Mouse (Mus musculus) embryonic facial prominence, embryonic 12.5 days (tissue): ENCODE measurements around the gene Ubqln5. TPM values are rescaled to one million over a fixed set of nuclear protein-coding genes. Genes with fewer than 3 reads are reported as not detected.

Experiments
- ATAC-seq: fragments of 200-750 bp; cut with Nextera tagmentation; 2 replicates; pipeline ENCODE4 v1.8.0; 2017; ENCODE audit not compliant: insufficient number of reproducible peaks, insufficient read depth, low FRiP score, low TSS enrichment
- H3K27ac ChIP-seq: fragments of 300-500 bp; sonication (generic); 2 replicates; pipeline ENCODE4 v1.5.1; 2016; ENCODE audit warnings: mild to moderate bottlenecking
- H3K27me3 ChIP-seq: fragments of 300-500 bp; sonication (generic); 2 replicates; pipeline ENCODE4 v1.6.1; 2016; ENCODE audit warnings: mild to moderate bottlenecking, moderate library complexity
- H3K36me3 ChIP-seq: fragments of 300-500 bp; sonication (generic); 2 replicates; pipeline ENCODE4 v1.6.1; 2016; ENCODE audit warnings: mild to moderate bottlenecking
- H3K4me1 ChIP-seq: fragments of 300-500 bp; sonication (generic); 2 replicates; pipeline ENCODE4 v1.6.1; 2016
- H3K4me2 ChIP-seq: fragments of 300-500 bp; sonication (generic); replicated peaks from 2 replicates; pipeline ENCODE4 v1.6.1; 2016; ENCODE audit warnings: mild to moderate bottlenecking, moderate library complexity
- H3K4me3 ChIP-seq: fragments of 300-500 bp; sonication (generic); 2 replicates; pipeline ENCODE4 v1.5.1; 2016; ENCODE audit warnings: mild to moderate bottlenecking
- H3K9ac ChIP-seq: fragments of 300-500 bp; sonication (generic); 2 replicates; pipeline ENCODE4 v1.6.1; 2016; ENCODE audit warnings: mild to moderate bottlenecking, moderate library complexity
- H3K9me3 ChIP-seq: fragments of 300-500 bp; sonication (generic); 2 replicates; pipeline ENCODE4 v1.6.1; 2016; ENCODE audit warnings: mild to moderate bottlenecking, moderate library complexity
- WGBS: fragments of 180-500 bp; shearing (Covaris S2); methylation state at CpG from one replicate; pipeline ENCODE4 v1.1.7; 2016; 5-methylcytosine and 5-hydroxymethylcytosine counted together
- polyA plus RNA-seq: library from polyadenylated mRNA; unstranded; fragments of >200 nt; fragmentation: Nextera tagmentation; extraction: Ambion mirVana; gene quantifications from 2 replicates; pipeline ENCODE4 v1.2.1, GENCODE M21; 2016

Gene Ubqln5
- not detected in 2 replicates for polyA plus RNA-seq

DNA sequence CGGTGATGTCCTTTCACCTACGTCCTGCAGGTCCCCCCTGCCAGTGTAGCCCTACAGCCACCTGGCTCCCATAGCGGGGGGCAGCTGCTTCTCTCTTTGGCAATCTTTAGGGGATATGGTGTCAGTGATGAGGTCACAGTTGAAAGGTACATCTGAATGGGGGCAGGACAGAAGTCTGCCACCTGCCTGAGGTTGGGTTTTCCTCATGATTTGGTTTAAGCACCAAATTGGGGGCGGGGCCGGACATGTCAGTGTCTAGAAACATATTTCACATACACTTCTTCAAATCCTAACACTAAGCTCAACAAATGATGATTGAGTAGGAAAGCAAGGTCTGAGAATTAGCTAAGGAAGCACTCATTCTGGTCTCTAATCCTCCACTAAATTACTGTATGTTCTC is at the start of gene Ubqln5:
Ubqln5 (minus strand) TSS at position 101 of the 400 bp plus-strand sequence.
- 93% methylated on average over 5 of the region's 5 CpGs for WGBS
- Histone ChIP-seq H3K9ac (no peak within 1 kb of the TSS), H3K36me3 (no peaks in the 10 kb centered on the region), H3K27ac (no peak within 1 kb of the TSS), H3K4me3 (no peak within 1 kb of the TSS), H3K9me3 (no peaks in the 10 kb centered on the region), H3K4me1 (no peaks in the 10 kb centered on the region), H3K27me3 (no peaks in the 10 kb centered on the region), H3K4me2 (no peak within 1 kb of the TSS)
- ATAC-seq = 0 out of 2 replicates have a peak, but pooled peaks have one; percentile 15

DNA sequence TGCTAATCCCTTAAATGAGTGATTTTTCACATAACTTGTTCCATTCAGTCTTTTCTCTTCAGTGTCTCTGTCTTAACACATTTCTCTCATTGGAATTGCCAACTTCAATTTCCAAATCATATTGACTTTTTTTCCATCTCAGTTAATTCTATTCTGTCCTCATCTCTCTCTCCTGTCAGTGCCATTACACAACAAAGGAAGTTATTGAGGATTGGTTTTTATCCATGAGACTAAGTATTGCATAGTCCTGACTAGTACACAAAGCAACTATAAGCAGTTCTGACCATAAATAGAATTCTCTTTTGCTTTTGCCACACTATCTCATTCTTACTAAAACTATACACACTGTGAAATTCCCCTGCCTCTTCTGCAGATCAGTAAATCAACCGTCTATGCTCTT is 49.4 kb upstream of the Ubqln5 start:
- Histone ChIP-seq H3K4me3 (no peak overlapping the region), H3K36me3 (no peaks in the 10 kb centered on the region), H3K27ac (no peak overlapping the region), H3K4me2 (no peak overlapping the region), H3K4me1 (no peaks in the 10 kb centered on the region), H3K9me3 (no peaks in the 10 kb centered on the region), H3K9ac (no peak overlapping the region), H3K27me3 (no peaks in the 10 kb centered on the region)
- WGBS = 89% methylated on average over 1 of the region's 1 CpGs
- ATAC-seq = no peak

DNA sequence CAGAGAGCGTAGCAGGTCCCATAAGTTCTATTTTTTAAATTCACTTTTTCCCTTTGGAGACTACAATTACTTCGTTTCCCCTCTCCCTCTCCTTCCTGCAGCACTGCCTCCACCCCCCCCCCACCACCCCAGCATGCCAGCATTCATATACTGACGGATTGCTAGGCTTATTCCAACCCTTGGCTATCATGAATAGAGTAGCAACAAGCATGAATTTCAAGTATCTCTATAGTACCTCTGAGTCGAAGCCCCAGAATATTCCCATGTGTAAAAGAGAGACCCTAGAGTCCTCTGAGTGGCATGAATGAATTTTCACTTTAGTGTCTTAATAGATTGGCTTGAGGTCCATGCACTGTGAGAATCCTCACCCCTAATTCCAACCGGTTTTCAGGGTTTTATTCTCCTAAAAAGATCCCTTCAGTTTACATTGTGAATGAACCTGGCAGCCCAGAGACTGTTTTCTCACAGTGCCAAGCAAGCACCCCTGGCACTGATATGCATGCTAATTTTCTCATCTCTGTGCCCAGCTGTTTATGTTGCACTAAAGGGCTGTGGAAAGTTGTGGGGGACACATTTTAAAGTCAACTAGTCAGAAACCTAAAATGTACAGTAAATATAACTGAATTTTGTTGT is 48.9 kb upstream of the Ubqln5 start:
- no peak overlapping the region for H3K9ac ChIP-seq
- ATAC-seq = no peak
- no peaks in the 10 kb centered on the region for H3K27me3 ChIP-seq
- no peaks in the 10 kb centered on the region for H3K9me3 ChIP-seq
- H3K4me3 ChIP-seq = no peak overlapping the region
- no peaks in the 10 kb centered on the region for H3K4me1 ChIP-seq
- 77% methylated on average over 5 of the region's 5 CpGs for WGBS
- no peak overlapping the region for H3K4me2 ChIP-seq
- H3K27ac ChIP-seq = no peak overlapping the region
- no peaks in the 10 kb centered on the region for H3K36me3 ChIP-seq

DNA sequence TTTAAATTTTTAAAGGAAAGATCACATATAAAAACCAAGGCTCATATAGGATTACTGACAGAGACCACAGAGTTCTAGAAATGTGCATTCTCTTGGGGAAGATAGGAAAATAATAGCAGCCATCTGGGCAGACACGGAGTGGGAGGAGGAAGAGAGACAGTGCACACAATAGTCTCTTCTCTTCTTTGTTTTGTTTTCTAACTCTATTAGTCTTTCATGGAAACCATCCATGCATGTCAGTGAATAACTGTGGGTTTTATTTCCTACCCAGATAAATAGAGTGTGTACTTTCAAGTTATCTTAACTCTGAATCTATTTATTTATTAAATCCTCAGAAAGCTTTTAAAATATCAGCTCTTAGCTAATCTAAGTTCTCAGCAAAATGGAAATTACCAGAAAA is 45.5 kb upstream of the Ubqln5 start:
- no peak overlapping the region for H3K4me3 ChIP-seq
- H3K4me1 ChIP-seq = no peaks in the 10 kb centered on the region
- WGBS = 35% methylated on average over 1 of the region's 1 CpGs
- H3K36me3 ChIP-seq = no peaks in the 10 kb centered on the region
- H3K9ac ChIP-seq = no peak overlapping the region
- no peak overlapping the region for H3K27ac ChIP-seq
- no peak for ATAC-seq
- no peaks in the 10 kb centered on the region for H3K27me3 ChIP-seq
- H3K4me2 ChIP-seq = no peak overlapping the region
- H3K9me3 ChIP-seq = no peaks in the 10 kb centered on the region

DNA sequence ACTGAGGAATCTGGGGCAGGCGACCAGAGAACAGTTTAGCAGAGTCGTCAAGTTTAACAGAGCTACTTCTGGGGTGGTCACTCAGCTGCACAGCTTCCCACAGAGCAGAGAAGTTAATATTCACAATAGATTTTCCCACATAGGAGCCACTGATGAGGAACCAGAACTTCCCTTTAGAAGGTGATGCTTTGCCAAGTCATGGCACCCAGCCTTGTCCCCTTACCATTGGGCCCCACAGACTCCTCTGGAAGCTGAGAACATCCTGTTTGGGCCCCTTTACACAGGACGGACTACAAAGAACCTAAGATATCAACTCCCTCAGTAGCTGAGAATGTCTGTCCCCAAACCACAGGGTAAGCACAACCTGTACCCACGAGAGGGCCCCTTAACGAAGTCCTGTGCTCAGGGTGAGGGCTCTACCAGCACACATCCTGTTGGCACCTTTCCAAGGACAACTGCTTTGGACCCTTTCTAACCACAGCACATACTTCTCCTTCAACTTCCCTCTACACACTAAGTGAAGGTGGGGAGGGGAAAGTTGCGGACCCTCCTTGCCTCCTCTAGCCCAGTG is 40.1 kb upstream of the Ubqln5 start:
- Histone ChIP-seq H3K4me1 (no peaks in the 10 kb centered on the region), H3K27me3 (no peaks in the 10 kb centered on the region), H3K9me3 (no peaks in the 10 kb centered on the region), H3K9ac (no peak overlapping the region), H3K27ac (no peak overlapping the region), H3K4me2 (no peak overlapping the region), H3K36me3 (no peaks in the 10 kb centered on the region), H3K4me3 (no peak overlapping the region)
- WGBS = 80% methylated on average over 6 of the region's 6 CpGs
- ATAC-seq = no peak

DNA sequence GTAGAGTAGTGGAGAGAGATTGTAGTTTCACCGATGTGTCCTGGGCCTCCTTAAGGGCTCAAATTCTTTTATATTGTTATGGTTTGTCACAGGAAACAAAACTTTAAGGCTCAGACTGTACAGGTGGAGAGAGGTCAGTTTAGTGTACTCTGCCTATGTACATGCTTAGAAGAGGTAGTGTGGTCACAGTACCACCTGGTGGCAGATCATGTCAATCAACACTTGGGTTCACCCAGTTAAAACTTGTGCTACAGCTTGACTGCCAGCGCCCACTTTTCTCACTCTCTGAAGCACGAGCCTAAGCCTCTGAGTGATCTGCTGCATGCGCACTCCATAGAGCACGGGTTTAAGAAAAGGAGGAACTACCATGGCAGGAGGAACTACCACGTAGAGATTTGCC is 37.5 kb upstream of the Ubqln5 start:
- no peak overlapping the region for H3K27ac ChIP-seq
- no peaks in the 10 kb centered on the region for H3K4me1 ChIP-seq
- no peak overlapping the region for H3K4me3 ChIP-seq
- H3K9me3 ChIP-seq = no peaks in the 10 kb centered on the region
- H3K27me3 ChIP-seq = no peaks in the 10 kb centered on the region
- no peak for ATAC-seq
- H3K4me2 ChIP-seq = no peak overlapping the region
- H3K36me3 ChIP-seq = no peaks in the 10 kb centered on the region
- no peak overlapping the region for H3K9ac ChIP-seq
- WGBS = 81% methylated on average over 6 of the region's 6 CpGs

DNA sequence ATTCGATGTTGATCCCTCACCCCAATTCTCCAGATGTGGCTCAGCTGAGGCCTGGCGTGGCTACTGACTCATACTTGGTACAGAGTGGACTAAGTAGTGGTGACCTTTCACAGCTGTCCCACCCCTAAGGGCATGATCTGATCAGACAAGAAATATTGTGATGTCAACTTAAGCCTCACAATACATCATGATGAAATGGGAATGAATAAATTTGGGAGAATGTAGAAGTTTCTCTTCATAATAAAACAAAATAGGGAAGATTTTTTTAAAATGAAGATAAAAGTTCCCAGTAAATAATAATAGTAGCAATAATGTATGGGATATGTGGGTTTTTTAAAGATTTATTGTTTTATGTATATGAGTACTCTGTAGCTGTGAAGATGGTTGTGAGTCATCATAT is 20.8 kb upstream of the Ubqln5 start, which contains the start of gene Ubqlnl:
Ubqlnl (minus strand) TSS at position 101 of the 400 bp plus-strand sequence.
- Histone ChIP-seq H3K4me1 (no peaks in the 10 kb centered on the region), H3K4me3 (no peak within 1 kb of the TSS), H3K27ac (no peak within 1 kb of the TSS), H3K9ac (no peak within 1 kb of the TSS), H3K36me3 (no peaks in the 10 kb centered on the region), H3K27me3 (no peaks in the 10 kb centered on the region), H3K9me3 (no peaks in the 10 kb centered on the region), H3K4me2 (no peak within 1 kb of the TSS)
- ATAC-seq = no peak
- WGBS = 87% methylated on average over 2 of the region's 2 CpGs

DNA sequence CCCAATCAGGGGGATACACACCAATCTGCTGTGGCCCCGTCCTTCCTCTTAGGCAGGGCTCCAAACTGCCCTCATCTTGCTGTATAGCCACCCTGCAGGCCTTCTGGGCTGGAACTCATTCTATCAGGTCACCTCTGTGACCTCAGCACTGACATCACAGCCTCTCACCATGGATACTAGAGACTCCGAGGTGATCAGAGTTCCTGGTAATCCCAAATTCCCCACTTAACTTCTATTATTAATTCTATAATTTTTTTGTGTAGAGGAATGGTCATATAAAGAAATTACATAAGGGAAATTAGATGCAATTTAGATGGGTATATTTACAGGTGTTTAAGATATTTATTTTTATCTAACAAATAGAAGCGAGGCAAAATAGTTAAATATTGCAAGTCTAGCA is 13.6 kb upstream of the Ubqln5 start, which contains the start of gene Ubqln3:
Ubqln3 (minus strand) TSS at position 101 of the 400 bp plus-strand sequence.
- no peak within 1 kb of the TSS for H3K4me3 ChIP-seq
- WGBS = 84% methylated on average over 3 of the region's 3 CpGs
- H3K9ac ChIP-seq = no peak within 1 kb of the TSS
- H3K4me1 ChIP-seq = no peaks in the 10 kb centered on the region
- no peak within 1 kb of the TSS for H3K27ac ChIP-seq
- H3K4me2 ChIP-seq = no peak within 1 kb of the TSS
- no peaks in the 10 kb centered on the region for H3K36me3 ChIP-seq
- H3K27me3 ChIP-seq = no peaks in the 10 kb centered on the region
- ATAC-seq = no peak
- no peaks in the 10 kb centered on the region for H3K9me3 ChIP-seq

DNA sequence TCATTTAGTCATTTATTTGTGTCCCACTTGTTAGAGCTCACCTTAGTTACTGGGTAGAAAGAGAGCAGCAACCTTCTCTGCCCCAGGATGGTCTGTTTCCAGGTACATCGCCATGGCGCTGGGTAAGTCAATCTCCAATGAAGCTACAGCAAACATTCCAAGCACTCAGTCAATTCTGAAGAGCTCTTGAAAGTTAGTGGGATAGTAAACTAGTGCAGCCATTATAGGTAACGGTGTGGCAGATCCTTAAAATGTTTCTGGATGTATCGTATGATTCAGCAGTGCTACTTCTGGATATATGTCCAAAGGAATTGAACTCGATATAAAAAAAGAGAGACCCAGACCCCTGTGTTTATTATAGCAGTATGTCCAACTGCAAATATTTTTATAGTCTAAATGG is 7.7 kb upstream of the Ubqln5 start, which contains the start of gene Olfr643:
Olfr643 (minus strand) TSS at position 101 of the 400 bp plus-strand sequence.
- Histone ChIP-seq H3K4me3 (no peak within 1 kb of the TSS), H3K4me1 (no peaks in the 10 kb centered on the region), H3K9me3 (no peaks in the 10 kb centered on the region), H3K27me3 (no peaks in the 10 kb centered on the region), H3K9ac (no peak within 1 kb of the TSS), H3K36me3 (no peaks in the 10 kb centered on the region), H3K27ac (no peak within 1 kb of the TSS), H3K4me2 (no peak within 1 kb of the TSS)
- no peak for ATAC-seq
- WGBS = 86% methylated on average over 5 of the region's 5 CpGs

DNA sequence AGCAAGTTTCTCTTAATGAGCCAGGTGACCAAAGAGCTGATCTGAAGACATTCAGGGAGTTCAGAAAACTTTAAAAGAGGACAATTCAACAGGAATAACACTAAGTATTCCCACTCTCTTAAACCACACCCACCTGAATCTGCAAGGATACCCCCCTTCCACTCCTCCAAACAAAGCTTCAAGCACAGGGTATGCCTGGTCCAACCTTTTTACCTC is 25.0 kb downstream of the Ubqln5 start, which contains the start of gene Olfr646:
Olfr646 (plus strand) TSS at position 117 of the 216 bp plus-strand sequence.
- no peak within 1 kb of the TSS for H3K9ac ChIP-seq
- ATAC-seq = no peak

DNA sequence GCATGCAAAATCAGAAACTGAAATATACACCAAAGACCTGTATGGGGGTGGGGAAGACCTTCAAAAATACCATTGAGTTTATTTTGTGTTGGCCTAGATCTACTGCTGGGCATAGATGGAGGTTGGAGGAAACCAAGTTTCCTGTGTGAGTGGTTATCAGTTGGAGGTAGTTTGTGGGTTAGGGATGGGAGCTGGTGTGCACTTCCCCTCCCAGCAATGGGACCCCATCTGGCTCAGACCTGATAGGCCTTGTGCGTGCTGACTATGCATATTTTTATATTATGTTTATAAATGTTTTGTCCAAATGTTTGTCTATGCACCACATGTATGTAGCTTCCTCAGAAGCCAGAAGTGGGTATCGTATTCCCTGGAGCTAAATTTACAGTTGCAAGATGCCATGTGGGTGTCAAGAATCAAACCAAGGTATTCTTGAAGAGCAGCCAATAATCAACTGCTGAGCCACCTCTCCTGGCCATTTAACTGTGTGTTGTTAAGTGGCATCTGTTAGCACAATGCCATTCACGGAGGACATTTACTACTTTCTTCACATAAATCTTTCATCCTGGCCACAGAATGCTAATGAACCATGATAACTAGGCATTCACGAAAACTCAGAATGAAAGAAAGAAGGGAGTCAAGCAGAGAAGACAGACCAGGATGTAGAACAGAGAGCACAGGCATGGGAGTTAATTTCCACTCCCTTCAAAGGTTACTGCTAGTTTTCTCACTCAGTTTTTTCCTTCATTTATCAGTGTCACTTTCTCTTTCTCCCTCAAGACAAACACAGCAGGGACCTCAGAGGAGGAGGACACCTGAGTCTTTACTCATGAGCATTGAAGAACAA is 25.5 kb downstream of the Ubqln5 start:
- Histone ChIP-seq H3K27me3 (no peaks in the 10 kb centered on the region), H3K4me2 (no peak overlapping the region), H3K36me3 (no peaks in the 10 kb centered on the region), H3K9ac (no peak overlapping the region), H3K27ac (no peak overlapping the region), H3K4me3 (no peak overlapping the region), H3K4me1 (no peaks in the 10 kb centered on the region), H3K9me3 (no peaks in the 10 kb centered on the region)
- no peak for ATAC-seq
- 74% methylated on average over 4 of the region's 4 CpGs for WGBS

More for the DNA sequence above, 25.0 kb downstream of the Ubqln5 start, which contains the start of gene Olfr646:
- no peaks in the 10 kb centered on the region for H3K9me3 ChIP-seq
- H3K4me3 ChIP-seq = no peak within 1 kb of the TSS
- no peaks in the 10 kb centered on the region for H3K36me3 ChIP-seq
- no peak within 1 kb of the TSS for H3K4me2 ChIP-seq
- no peaks in the 10 kb centered on the region for H3K27me3 ChIP-seq
- H3K4me1 ChIP-seq = no peaks in the 10 kb centered on the region
- no peak within 1 kb of the TSS for H3K27ac ChIP-seq

DNA sequence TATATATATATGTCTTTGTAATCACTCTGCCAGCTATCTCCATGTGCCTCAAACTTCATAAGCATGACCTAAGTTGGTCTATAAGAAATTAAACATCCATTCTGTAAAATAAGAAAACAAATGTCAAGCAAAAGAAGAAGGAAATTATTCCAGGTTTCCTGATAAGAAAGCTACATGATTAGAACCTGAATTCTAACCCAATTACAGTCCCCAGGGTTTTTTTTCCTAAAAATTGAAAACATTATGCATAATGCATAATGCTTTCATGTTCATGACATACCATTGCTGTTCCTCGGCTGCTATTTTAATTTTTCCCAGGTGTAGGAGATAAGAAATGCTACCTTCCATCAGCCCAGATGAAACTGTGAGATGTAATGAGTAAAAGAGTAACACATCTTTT is 44.3 kb downstream of the Ubqln5 start, which contains the start of gene Olfr645:
Olfr645 (minus strand) TSS at position 101 of the 400 bp plus-strand sequence.
- H3K9ac ChIP-seq = no peak within 1 kb of the TSS
- H3K4me1 ChIP-seq = no peaks in the 10 kb centered on the region
- 64% methylated on average over 1 of the region's 1 CpGs for WGBS

More for the DNA sequence above, 44.3 kb downstream of the Ubqln5 start, which contains the start of gene Olfr645:
- no peak within 1 kb of the TSS for H3K4me3 ChIP-seq
- H3K4me2 ChIP-seq = no peak within 1 kb of the TSS
- H3K9me3 ChIP-seq = no peaks in the 10 kb centered on the region
- no peaks in the 10 kb centered on the region for H3K36me3 ChIP-seq
- no peak for ATAC-seq
- H3K27me3 ChIP-seq = no peaks in the 10 kb centered on the region
- no peak within 1 kb of the TSS for H3K27ac ChIP-seq
